Mouse (Mus musculus): Measurements from ENCODE around the gene Rapgef3.

The Rapgef3 gene

GRCm38 (mm10) chr15:97721008-97721701 lies 46.6 kb downstream of the Rapgef3 start:
- no peak for DNase-seq (ENCODE audit: low read depth, low spot score)

GRCm38 (mm10) chr15:97720026-97720675 lies 47.6 kb downstream of the Rapgef3 start:
- DNase-seq (ENCODE audit: low read depth, low spot score): no peak

GRCm38 (mm10) chr15:97719494-97719893 lies 48.3 kb downstream of the Rapgef3 start:
- DNase-seq (ENCODE audit: low read depth, low spot score): no peak

- no peak for DNase-seq (ENCODE audit: low read depth, low spot score)
Measured at GRCm38 (mm10) chr15:97718535-97719155, 49.1 kb downstream of the Rapgef3 start.

- DNase-seq (ENCODE audit: low read depth, low spot score): no peak
Measured at GRCm38 (mm10) chr15:97717861-97718534, 49.8 kb downstream of the Rapgef3 start.

GRCm38 (mm10) chr15:97716782-97717181 lies 51.0 kb downstream of the Rapgef3 start:
- no peak for DNase-seq (ENCODE audit: low read depth, low spot score)

- no peak for DNase-seq (ENCODE audit: low read depth, low spot score)
Measured at GRCm38 (mm10) chr15:97715734-97716133, 52.0 kb downstream of the Rapgef3 start.

- DNase-seq (ENCODE audit: low read depth, low spot score): no peak
Measured at GRCm38 (mm10) chr15:97715083-97715482, 52.7 kb downstream of the Rapgef3 start.

- DNase-seq (ENCODE audit: low read depth, low spot score): no peak
Measured at GRCm38 (mm10) chr15:97712546-97712945, 55.2 kb downstream of the Rapgef3 start.

- no peak for DNase-seq (ENCODE audit: low read depth, low spot score)
Measured at GRCm38 (mm10) chr15:97710906-97711305, 56.9 kb downstream of the Rapgef3 start.

GRCm38 (mm10) chr15:97705211-97706050 lies 62.3 kb downstream of the Rapgef3 start, which contains the start of gene Rpap3:
TSS of gene Rpap3 (minus strand) at chr15:97705825.
- DNase-seq (ENCODE audit: low read depth, low spot score): peak; percentile 80

- no peak for DNase-seq (ENCODE audit: low read depth, low spot score)
Measured at GRCm38 (mm10) chr15:97696616-97697015, 71.2 kb downstream of the Rapgef3 start.
